Mouse (Mus musculus) CD4-positive, CD25-positive, alpha-beta regulatory T cell, adult 2 months (primary cell): ENCODE data around the gene P2ry6.

Experiments
- DNase-seq: peaks from one replicate; pipeline ENCODE4 v3.0.0-alpha.2; 2012; ENCODE audit warnings: low read depth, low spot score

Gene P2ry6

DNA sequence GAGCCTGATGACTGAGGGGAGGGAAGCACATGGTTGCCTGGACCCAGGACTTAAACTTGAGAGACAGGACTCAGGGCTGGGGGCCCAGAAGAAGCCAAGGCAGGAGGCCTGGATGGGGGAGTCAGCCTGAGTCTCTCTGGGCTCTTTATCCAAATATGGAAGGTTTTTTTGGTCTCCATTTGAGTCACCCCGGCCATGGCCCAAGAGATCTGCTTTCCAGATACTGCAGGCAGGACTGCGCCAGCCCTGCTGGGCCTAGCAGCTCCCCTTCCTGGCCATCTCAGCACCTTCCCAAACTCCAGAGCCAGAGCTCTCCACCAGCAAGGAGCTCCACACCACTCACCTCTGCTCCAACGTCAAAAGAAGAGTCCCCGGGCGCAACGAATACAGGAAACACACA, 57.9 kb downstream of the P2ry6 start:
- no peak for DNase-seq

- no peak for DNase-seq
Measured at GRCm38 (mm10) chr7:100915204-100915603, 59.2 kb downstream of the P2ry6 start.

DNA sequence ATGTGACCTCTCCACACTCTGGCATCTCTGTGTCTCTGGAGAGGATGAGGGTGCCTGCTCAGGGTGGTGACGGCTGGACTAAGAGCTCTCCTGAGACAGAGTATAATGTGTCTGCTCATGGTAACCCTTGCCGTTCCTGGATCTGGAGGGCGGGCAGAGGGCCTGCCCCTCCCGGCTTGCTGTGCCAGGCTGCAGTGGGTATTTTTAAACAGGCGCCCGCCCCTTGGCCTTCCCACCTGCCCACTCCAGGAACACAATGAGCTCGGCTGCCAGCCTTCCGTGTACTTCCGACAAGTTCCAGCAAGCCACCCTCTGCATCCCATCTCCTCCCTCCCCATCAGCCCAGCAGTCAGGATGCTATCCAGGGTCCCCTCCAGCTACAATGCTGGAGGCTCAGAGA, 62.7 kb downstream of the P2ry6 start:
- DNase-seq = no peak

DNA sequence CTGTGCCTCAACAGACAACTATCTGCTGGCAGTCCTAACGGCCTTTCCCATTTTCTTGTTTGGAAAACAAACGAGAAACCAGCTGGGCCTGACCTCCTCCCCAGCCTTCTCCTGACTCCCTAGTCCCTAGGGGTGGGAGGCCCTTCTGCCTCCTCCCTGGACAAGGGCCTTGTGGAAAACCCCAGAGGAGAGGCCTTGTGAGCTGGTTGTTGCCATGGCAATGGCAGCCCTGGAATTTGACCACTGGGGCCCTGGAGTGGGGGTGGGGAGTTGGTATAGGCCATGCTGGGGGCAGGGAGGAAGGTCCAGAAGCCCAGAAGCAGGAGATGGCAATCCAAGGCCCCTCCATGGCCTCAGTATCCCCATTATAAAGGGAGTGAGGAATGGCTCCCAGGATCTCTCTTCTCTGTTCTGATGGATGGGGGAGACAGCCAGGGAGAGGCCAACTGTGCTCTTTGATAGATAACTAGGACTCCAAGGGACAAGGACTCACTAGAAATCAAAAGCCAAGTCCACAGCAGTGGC, 63.1 kb downstream of the P2ry6 start:
- no peak for DNase-seq

- DNase-seq = peak; percentile 42
Measured at GRCm38 (mm10) chr7:100908567-100908966, 65.9 kb downstream of the P2ry6 start.

DNA sequence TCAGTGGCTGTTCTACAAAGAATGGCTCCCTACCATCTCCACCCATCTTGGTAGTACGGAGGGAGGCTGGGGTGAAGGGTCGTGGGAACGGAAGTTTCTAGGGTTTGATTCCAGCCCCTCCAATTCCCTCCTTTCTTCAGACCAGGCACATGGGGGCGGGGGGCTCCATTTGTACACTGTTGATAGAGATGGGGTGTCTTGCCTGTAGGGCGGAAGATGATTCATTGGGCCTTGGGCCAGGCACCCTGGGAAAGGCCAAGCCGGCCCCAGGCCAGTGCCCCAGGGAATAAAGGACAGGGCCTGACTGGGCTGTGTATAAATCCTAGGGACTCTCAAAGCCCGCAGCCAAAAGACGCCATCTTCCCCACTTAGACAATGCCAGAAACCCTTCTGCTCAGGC, 66.4 kb downstream of the P2ry6 start:
- DNase-seq = no peak

- peak; percentile 87 for DNase-seq
Measured at GRCm38 (mm10) chr7:100907231-100907630, 67.2 kb downstream of the P2ry6 start.

DNA sequence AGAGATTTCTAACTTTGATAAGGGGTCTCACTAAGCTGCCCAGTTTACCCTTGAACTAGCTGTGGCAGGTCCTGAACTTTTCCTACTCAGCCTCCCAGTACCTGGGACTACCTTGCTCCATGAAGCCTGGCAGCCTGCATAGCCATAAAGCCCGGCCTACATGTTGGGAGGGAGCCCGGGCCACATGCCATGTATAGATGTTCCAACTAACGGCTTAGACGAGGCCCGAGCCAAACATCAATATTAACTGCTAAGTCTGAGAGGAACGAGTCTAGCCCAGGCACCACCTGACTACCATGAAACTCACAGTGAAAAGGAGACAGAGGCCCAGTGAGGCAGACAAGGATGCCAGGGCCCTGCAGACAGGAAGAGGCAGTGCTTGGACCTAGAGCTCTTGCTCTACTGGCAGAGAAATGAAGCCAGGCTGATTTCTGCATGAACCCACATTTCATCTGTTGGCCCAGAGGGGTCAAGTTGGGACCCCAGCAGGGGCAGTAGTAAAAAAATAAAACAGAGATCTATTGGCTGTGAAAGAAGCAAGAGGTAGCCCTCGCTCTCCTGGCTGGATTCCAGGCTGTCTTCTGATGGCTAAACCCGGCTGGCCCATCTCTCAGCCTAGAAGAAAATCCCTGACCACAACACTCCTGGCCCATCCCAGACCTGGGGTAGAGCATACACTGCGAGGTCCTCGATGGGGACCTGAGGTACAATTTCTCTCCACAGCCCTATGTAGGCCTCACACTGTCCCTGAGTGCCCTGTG, 68.2 kb downstream of the P2ry6 start:
- DNase-seq = no peak

DNA sequence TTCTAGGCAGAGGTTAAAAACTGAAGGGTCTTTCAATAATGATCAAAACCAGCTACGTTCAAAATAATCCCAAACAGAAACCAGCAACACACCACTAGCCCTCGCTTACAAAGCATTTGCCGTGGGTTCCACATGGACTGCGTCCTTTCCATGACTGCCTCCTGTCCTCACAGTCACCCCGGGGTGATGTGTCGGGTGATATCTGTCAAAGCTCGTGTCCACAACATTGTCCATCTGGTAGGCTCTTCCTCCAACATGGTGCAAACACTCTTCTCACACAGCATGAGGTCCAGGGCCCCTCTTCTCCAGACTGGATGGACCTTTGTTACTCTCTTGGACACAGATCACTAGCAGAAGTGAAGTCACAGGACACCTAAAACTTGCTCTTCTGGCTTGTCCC, 69.4 kb downstream of the P2ry6 start:
- DNase-seq = no peak

- no peak for DNase-seq
Measured at GRCm38 (mm10) chr7:100904612-100905011, 69.8 kb downstream of the P2ry6 start.

DNA sequence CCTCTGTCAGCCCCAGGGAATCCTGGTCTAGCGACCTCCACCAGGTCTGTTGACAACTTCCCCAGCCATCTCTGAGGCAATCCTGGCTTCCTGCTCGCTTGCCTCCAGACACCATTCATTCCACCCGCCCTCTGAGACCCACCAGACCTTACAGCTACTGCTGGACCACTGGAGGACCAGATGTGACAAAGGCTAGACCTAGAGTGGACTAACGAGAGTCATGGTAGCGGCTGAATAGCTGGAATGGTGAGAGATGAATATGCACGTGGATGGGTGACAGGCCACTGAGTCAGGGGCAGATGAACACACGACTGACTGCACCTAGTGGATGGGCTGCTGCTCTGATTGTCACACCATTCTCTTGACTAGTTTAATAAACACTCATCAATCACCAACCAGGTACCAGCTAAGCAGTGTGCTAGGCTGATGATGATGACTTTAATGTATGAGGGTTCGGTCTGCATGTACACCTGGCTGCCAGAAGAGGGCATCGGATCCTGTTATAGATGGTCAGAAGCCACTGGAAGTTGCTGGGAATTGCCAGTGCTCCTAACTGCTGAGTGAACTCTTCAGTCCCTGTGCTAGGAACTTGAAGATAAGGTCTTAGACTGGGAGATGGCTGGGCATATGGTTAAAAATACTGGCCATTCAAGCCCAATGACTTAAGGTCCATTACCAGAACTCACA, 71.9 kb downstream of the P2ry6 start:
- DNase-seq = peak; percentile 39

GRCm38 (mm10) chr7:100897828-100898227, 76.6 kb downstream of the P2ry6 start:
- DNase-seq = no peak

- no peak for DNase-seq
Measured at GRCm38 (mm10) chr7:100894833-100895226, 79.6 kb downstream of the P2ry6 start.

- DNase-seq = peak; percentile 52
Measured at GRCm38 (mm10) chr7:100894057-100894832, 80.2 kb downstream of the P2ry6 start.

DNA sequence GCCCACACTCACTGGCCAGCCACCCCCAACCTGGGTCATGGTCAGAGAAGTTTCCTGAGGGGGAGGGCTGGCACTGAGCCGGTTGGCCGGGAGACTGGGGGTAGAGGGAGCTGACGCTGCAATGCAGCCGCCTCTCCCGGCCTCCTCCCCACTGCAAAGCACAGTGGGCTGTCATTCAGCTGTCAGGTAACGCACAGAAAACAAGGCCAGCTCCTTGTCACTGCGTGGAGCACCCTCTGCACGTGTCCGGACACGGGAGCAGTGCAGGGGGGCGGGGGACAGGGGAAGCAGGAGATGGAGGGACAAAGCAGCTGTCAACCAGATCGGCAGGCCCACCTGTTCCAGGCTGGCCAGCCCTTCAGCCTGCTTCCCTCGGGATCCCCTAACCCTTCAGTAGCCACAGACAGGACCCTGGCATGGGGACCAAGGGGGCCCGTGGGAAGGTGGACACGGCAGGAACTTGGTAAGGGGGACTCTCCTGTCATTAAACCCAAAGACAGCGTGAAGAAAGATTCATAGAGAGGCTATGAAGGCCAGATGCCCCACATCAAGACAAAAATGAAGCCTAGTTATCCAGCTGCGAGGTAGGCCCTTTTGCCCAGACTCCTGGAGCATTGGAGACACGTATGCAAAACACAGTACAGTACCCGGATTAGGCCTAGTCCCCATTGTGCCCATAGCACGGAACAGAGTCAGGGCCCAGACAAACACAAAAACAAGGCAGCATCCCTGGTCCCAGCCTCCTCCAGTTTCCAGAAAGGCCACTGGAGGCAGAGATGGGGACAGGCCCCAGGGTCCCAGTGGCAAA, 81.0 kb downstream of the P2ry6 start:
- no peak for DNase-seq
